Mouse (Mus musculus) ES-E14 (cell line): ENCODE data around the gene Olfr1509.

Experiments used
- CHD2 ChIP-seq: IDR thresholded peaks from 2 replicates; pipeline ENCODE4 v1.6.1; 2014; ENCODE audit warnings: mild to moderate bottlenecking, low read depth, low read length, inconsistent platforms
- MAFK ChIP-seq: IDR thresholded peaks from 2 replicates; pipeline ENCODE4 v1.6.1; 2014; ENCODE audit warnings: mild to moderate bottlenecking, low read depth, low read length, inconsistent platforms; ENCODE audit not compliant: insufficient read depth
- ZC3H11A ChIP-seq: IDR thresholded peaks from 2 replicates; pipeline ENCODE4 v1.6.1; 2012; ENCODE audit warnings: low read depth, mild to moderate bottlenecking, inconsistent platforms, low read length, borderline replicate concordance
- ZNF384 ChIP-seq: IDR thresholded peaks from 2 replicates; pipeline ENCODE4 v1.6.1; 2012; ENCODE audit warnings: low read depth, low read length, inconsistent platforms

- TF ChIP-seq MAFK = no peak
- no peak for TF ChIP-seq CHD2
- no peak for TF ChIP-seq ZNF384
- no peak for TF ChIP-seq ZC3H11A
Measured at GRCm38 (mm10) chr14:52414273-52414672, 28.5 kb upstream of the Olfr1509 start, which contains the start of gene Olfr1510.
